Mouse (Mus musculus) thymus, adult 2 months (tissue): Measurements from ENCODE around the gene Ndel1.

ENCODE experiments used
- CTCF ChIP-seq: fragments of 200-500 bp; IDR thresholded peaks from 2 replicates; pipeline ENCODE4 v1.5.1; 2012; ENCODE audit warnings: mild to moderate bottlenecking, control low read depth, low read length, moderate library complexity, borderline replicate concordance; ENCODE audit not compliant: control insufficient read depth, poor library complexity, insufficient read depth; ENCODE audit errors: extremely low read depth
- POLR2A ChIP-seq: fragments of 200-500 bp; IDR thresholded peaks from 2 replicates; pipeline ENCODE4 v1.6.1; 2012; ENCODE audit warnings: mild to moderate bottlenecking, low read length, control low read depth, moderate library complexity; ENCODE audit not compliant: control insufficient read depth, poor library complexity, insufficient read depth; ENCODE audit errors: extremely low read depth

DNA sequence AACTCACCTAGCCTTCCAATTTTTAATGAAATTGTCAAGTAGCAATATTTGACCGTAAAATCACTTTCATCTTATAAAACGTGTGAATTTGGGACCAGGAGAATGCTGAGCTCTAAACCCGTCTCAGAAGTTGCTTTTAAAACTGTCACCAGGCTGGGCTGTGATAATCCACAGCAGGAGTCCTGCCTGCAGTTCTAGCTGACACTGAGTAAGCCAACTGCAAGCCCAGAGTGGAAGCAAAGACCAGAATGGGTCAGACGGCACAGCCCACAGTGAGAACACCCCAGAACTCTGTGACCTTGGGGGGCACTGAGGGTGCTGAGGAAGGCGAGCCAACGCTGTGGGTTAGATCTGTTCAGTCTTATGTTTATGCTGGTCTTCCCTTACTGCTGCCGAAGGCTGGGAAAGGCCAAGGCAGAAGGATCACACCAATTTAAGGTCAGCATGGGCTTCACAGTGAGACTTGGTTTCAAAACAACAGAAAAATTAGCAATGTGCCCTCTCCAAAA is 95.5 kb downstream of the Ndel1 start:
- TF ChIP-seq CTCF (no peak), POLR2A (no peak)
